Mouse (Mus musculus) testis, adult 2 months (tissue): ENCODE results near the gene Syt2.

Experiments used
- CTCF ChIP-seq: fragments of 200-500 bp; IDR thresholded peaks from 2 replicates; pipeline ENCODE4 v1.5.1; 2012; ENCODE audit warnings: low read depth, mild to moderate bottlenecking, inconsistent platforms, low read length, moderate library complexity; ENCODE audit not compliant: control insufficient read depth, insufficient read depth, insufficient replicate concordance
- POLR2A ChIP-seq: fragments of 200-500 bp; IDR thresholded peaks from 2 replicates; pipeline ENCODE4 v1.6.1; 2012; ENCODE audit warnings: low read depth, mild to moderate bottlenecking, inconsistent platforms, low read length, moderate library complexity; ENCODE audit not compliant: control insufficient read depth

- no peak for TF ChIP-seq POLR2A
- TF ChIP-seq CTCF, result no peak
Measured at GRCm38 (mm10) chr1:134701191-134701590, 54.7 kb downstream of the Syt2 start.
